Mouse (Mus musculus) cerebellum, postnatal 4 days (tissue): ENCODE measurements around the gene Ear1.
"Not testable (repeated sequence)": the region's sequence is repeated elsewhere in the genome, so short reads cannot be mapped to it uniquely, and the experiment has no call there.

Source experiments
- DNase-seq, 2 experiments: peaks; one replicate each; pipeline ENCODE4 v3.0.0; 2022; ENCODE audit warnings: low spot score in 2 of 2, mixed read lengths in 1 of 2

The Ear1 gene

GRCm38 (mm10) chr14:43796905-43797470, 78.3 kb downstream of the Ear1 start:
- not testable (repeated sequence) for DNase-seq

DNA sequence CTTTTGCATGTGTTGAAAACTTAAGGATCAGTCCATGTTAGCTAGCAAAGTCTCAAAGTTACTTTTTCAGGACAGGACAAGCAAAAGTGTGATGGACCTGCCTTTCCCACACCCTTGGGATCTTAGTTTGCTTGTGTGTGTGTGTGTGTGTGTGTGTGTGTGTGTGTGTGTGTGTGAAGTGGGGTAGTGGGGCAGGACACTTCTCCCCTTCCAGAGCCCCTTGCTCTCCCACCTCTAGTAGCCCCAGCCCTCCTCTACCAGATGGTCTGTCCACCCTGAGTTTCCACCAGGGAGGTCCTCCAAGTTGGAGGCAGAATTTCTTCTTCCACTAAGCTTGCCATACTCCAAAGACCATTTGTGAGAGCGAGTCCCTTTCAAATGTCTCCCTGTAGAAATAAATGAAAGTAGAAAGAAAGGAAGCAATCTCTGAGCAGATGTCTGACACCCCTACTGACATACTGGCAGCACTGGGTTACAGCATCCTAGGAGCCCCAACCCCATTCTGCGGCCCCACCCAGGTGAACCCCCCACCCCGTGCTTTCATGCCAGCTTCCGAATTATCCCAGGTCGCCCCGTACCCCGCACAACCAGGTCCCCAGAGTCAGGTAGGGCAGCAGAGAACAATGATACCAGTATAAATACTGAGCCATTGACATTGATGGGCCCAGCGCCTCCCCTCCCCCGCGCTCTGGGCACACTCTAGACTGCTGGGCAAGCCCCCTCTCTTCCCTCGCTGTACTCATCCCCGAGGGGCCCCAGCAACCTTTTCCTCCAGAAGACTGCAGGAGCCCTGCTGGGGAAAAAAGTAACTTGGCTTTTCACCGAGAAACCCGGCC, 79.0 kb downstream of the Ear1 start:
- DNase-seq: no peak

- DNase-seq: not testable (repeated sequence)
Observed at GRCm38 (mm10) chr14:43793811-43794210, 81.5 kb downstream of the Ear1 start.

DNA sequence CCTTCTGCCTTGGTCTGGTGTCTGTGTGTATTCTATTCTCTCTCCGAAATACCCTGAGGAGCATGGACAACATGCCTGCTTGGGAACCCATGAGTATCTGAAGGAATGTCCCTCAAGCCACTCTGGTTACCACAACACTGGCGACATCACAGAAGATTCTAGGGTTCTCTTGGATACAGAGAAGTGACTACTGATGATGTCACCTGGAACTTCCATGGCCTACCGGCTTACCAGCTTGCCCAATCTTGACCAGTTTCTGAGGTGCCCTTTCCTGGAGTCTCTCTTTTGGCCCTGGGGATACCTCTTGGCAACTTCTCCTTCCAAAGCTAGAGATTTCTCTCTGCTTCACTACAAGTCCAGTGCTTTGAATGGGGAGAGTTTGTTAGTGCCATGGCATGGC, 90.7 kb downstream of the Ear1 start, which contains the start of gene Gm8180:
TSS of gene Gm8180 (minus strand) at position 101 of the 400 bp plus-strand sequence.
- not testable (repeated sequence) for DNase-seq
